Mouse (Mus musculus) hindbrain, postnatal 0 days (tissue): ENCODE measurements at regions not wholly inside any gene's neighbourhood (a gene's known extent, or its start where the extent isn't known, plus 50 kb on each side); places are given as distances from the start of the nearest gene placed in this dataset.

Experiments
- ATAC-seq: fragments of 200-750 bp; cut with Nextera tagmentation; 2 replicates; pipeline ENCODE4 v1.8.0; 2017; ENCODE audit warnings: mild to moderate bottlenecking, moderate TSS enrichment, moderate library complexity
- DNase-seq: peaks from one replicate; pipeline ENCODE4 v3.0.0-alpha.2; 2015; ENCODE audit warnings: low spot score
- H3K27ac ChIP-seq: fragments of 300-500 bp; sonication (generic); 2 replicates; pipeline ENCODE4 v1.5.1; 2014; ENCODE audit warnings: mild to moderate bottlenecking
- H3K27me3 ChIP-seq: fragments of 300-500 bp; sonication (generic); 2 replicates; pipeline ENCODE4 v1.6.1; 2014; ENCODE audit warnings: low read length, mixed read lengths; ENCODE audit not compliant: insufficient read depth
- H3K36me3 ChIP-seq: fragments of 300-500 bp; sonication (generic); 2 replicates; pipeline ENCODE4 v1.6.1; 2014; ENCODE audit warnings: low read length, mixed read lengths; ENCODE audit not compliant: insufficient read depth
- H3K4me1 ChIP-seq: fragments of 300-500 bp; sonication (generic); 2 replicates; pipeline ENCODE4 v1.6.1; 2014; ENCODE audit warnings: antibody characterized with exemption, low read length, mixed read lengths; ENCODE audit not compliant: insufficient read depth
- H3K4me2 ChIP-seq: fragments of 300-500 bp; sonication (generic); 2 replicates; pipeline ENCODE4 v1.6.1; 2014; ENCODE audit warnings: low read depth, mild to moderate bottlenecking, low read length, moderate library complexity, mixed read lengths
- H3K4me3 ChIP-seq: fragments of 300-500 bp; sonication (generic); 2 replicates; pipeline ENCODE4 v1.5.1; 2014; ENCODE audit warnings: low read length
- H3K9ac ChIP-seq: fragments of 300-500 bp; sonication (generic); replicated peaks from 2 replicates; pipeline ENCODE4 v1.6.1; 2014; ENCODE audit warnings: mild to moderate bottlenecking, low read length, moderate library complexity, mixed read lengths
- H3K9me3 ChIP-seq: fragments of 300-500 bp; sonication (generic); 2 replicates; pipeline ENCODE4 v1.6.1; 2016; ENCODE audit warnings: low read length, mixed read lengths
- CTCF ChIP-seq: IDR thresholded peaks from 2 replicates; pipeline ENCODE4 v1.5.1; 2016; ENCODE audit warnings: antibody characterized with exemption, control low read depth, low read depth
- WGBS: fragments of 180-500 bp; shearing (Covaris S2); extraction: QIAGEN DNeasy Blood & Tissue Kit; methylation state at CpG from one replicate; pipeline ENCODE4 v1.1.7; 2014; 5-methylcytosine and 5-hydroxymethylcytosine counted together

DNA sequence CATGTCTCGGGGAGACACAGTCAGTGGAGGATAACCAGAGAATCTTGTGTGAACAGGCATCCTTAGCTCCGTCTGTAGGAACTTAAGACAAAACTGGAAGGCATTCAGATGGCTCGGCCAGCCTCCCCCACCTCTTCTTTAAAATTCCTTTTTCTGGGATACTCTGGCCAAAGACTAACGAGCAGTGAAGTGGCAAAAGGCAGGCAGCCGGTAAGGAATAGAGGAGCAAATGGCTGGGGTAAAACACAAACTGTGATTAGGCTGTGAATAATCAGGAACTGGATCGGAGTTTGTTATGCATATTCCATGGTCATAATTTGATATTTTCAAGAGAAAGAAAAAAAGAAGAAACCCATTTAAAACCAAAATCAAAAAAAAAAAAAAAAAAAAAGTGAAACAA lies 287.8 kb upstream of the Vrk2 start:
- no peak for TF ChIP-seq CTCF
- Histone ChIP-seq H3K9me3 (no peaks in the 10 kb centered on the region), H3K9ac (no peak overlapping the region), H3K4me3 (no peak overlapping the region), H3K4me1 (no peaks in the 10 kb centered on the region), H3K27ac (no peak overlapping the region), H3K36me3 (no peaks in the 10 kb centered on the region), H3K4me2 (no peak overlapping the region), H3K27me3 (no peaks in the 10 kb centered on the region)
- WGBS: 52% methylated on average over 6 of the region's 6 CpGs
- ATAC-seq (no peak), DNase-seq (no peak)
